Mouse (Mus musculus) midbrain, embryonic 10.5 days (tissue): Measurements from ENCODE around the gene Trpc5. TPM values are rescaled to one million over a fixed set of nuclear protein-coding genes. Genes with fewer than 3 reads are reported as not detected.

ENCODE experiments used
- polyA plus RNA-seq: library from polyadenylated mRNA; unstranded; fragments of >200 nt; fragmentation: Nextera tagmentation; extraction: Ambion mirVana; gene quantifications from 2 replicates; pipeline ENCODE4 v1.2.1, GENCODE M21; 2016

The Trpc5 gene
- polyA plus RNA-seq, 1 experiment from 2014 or later: 0.12 TPM

Other genes starting within 250 kb of the Trpc5 start
- not detected in 2 replicates for gene Trpc5os, start 231.6 kb downstream of the Trpc5 start, polyA plus RNA-seq
- gene Rtl4, start 727 bp upstream of the Trpc5 start, polyA plus RNA-seq: 0.10 and 0.47 TPM in 2 replicates